Mouse (Mus musculus) frontal cortex, postnatal 25 days (tissue): ENCODE data around the gene Rpl5.
"Not testable (repeated sequence)": the region's sequence is repeated elsewhere in the genome, so short reads cannot be mapped to it uniquely, and the experiment has no call there.

Experiments
- DNase-seq, 2 experiments: peaks; one replicate each; pipeline ENCODE4 v3.0.0; 2022; ENCODE audit warnings: low spot score in 2 of 2

Gene Rpl5

GRCm38 (mm10) chr5:107900206-107901013 lies at the start of gene Rpl5:
Rpl5 (plus strand) TSS chr5:107900502.
- peak; percentile 97 for DNase-seq

DNA sequence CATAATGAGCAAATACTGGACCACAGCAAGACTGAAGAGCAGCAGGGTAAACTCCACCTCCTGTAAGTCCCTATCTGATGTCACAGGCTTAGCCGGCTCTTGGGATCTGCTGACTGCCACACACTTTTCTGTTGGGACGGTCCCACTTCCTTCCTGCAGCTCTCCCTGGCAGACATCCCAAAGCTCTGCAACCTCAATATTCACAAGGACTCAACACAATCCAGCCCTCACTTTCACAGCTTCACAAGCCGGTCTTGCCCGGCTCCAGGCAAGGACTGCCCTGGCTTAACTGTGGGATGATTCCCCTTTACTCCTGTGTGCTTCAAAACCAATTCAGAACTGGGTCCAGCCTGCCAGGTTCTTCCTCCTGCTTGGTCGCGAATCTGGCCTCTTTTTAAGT lies 46.5 kb upstream of the Rpl5 start:
- no peak for DNase-seq

DNA sequence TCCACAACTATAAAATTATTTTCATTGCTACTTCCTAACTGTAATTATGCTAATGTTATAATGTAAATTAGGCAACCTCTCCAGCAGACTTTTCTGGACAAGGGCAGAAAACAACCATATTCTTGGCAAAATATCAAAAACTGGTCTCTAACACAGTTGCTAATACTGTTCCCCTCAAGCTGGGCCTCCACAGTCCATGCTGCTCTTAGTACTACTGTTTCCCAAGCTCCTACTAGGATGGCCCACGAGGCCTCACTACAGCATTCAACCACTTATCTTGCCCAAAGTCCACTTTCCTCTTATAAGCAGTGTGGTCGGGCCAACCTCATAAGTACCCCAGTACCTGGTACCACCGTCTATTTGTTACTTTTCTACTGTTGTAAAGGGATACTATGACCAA lies 45.7 kb upstream of the Rpl5 start:
- DNase-seq, result no peak

DNA sequence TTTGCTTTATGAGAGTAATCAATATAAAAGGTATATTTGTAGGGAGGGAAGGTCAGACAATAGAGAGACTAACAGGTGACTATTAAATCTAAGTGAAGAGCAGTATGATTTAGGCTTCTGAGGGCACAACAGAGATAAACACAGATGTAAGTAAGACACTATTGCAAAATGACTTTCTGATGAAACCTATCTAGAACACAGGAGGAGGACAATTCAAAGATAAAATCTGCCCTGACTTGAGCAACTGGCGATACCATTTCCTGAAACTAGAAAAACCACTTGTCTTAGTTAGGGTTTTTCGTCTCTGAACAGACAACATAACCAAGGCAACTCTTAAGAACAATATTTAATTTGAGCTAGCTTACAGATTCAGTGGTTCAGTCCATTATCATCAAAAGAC lies 44.8 kb upstream of the Rpl5 start:
- no peak for DNase-seq

GRCm38 (mm10) chr5:107858963-107859362 lies 41.3 kb upstream of the Rpl5 start:
- DNase-seq, result no peak

- DNase-seq, result no peak
These were observed 36.3 kb upstream of the Rpl5 start for GRCm38 (mm10) chr5:107863971-107864370.

DNA sequence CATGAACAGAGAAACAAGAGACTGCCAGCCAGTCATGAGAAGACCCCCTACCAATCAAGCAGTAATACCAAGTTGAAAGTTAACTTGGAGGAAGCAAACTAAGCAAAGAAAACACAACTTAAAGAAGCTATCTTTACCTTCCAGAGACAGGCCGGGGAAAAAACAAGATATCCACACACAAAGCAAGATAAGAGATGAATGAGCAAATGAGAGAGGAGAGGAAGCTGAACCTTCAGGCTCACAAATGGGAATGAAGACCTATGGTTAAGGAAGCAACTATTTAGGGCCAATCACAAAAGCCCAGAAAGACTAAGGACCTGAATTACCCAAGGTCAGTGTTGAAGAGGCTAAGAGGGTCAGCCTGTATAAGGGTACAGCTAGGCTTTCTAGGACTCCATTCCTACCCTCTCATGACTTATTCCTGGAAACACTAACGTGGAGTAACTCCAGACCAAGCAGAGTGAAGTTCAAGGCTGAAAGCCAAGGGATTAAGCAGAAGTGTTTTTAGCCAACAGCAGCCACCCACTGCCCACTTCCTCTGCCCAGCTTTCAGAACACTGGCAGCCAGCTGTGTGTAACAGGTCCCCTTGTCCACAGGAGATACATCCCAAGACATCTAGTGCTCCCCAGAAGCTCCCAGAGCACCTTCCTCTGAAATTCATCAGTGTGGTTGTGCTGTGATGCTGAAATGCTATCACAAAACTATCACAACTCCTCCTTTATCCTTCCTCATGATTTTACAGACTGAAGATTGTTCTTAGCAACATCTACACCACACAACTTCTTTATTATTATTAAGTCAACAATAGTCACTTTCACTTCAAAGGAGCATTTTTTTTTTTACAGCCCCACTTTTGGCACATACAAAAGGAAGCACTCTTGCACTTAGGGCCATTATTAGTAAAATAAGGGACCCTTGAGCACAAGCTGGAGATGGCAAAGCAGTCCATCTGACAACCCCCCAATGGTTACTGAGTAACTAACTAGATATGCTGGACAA lies 33.9 kb upstream of the Rpl5 start:
- no peak for DNase-seq

DNA sequence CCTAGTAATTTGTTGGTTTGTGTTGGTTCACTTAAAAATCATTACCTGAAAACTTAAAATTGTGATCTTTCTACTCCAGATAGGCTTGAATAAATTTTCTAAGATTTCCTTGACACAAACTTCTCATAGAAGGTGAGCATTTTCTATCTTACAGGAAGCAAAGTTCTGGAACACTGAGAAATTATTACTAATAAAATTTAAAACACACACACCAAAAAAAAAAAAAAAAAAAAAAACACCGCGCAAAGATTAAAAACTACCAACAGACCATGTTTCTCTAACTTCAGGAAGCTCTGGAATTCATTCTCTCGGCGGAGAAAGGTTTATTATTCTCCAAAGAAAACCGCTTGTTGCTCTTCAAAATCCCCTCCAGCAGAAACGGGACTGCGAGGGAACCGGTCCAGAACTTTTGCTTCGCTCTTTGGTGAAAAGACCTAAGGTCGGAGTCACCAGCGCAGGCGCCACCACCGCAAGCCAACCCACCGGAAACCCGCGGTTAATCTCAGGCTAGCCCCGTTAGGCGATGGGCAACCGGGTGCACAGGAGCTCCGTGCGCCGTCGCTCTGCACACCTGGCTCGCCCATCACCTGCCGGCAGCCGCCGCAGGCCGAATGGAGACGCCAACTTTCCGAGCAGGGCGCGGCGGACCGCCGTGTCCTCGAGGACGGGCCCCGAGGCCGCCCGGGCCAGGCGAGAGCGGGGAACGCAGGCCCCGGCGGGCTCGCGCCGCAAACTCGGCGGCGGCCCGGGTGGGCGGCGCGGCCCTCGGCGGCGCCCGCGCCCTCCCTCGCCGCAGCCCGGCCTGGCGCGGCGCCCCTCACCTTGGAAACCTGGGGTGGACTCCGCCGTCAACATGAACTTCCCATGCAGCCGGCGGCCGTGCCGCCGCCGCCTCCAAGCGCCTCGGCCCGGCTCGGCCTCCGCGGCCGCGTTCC lies 32.1 kb upstream of the Rpl5 start:
- DNase-seq, result peak in 1 of 2 experiments; percentile 21

- peak; percentile 69 to 70 for DNase-seq
These were observed 31.3 kb upstream of the Rpl5 start for GRCm38 (mm10) chr5:107868905-107869424.

DNA sequence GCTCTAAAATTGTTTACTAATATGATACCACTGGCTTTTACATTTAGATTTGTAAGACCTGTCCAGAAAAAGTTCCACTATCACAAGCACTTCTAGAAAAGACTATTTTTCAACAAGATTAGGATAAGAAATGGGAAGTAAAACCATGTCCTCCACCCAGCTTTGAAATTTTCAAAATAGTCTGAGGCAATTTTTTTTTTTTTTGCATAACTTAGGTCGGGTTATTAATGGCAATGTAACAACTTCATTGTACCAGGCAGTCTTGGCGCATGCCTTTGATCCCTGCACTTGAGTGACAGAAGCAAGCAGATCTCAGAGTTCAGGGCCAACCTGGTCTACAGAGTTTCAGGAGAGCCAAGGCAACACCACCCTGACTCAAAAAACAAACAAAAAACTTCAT lies 30.6 kb upstream of the Rpl5 start:
- no peak for DNase-seq

GRCm38 (mm10) chr5:107873330-107873729 lies 27.0 kb upstream of the Rpl5 start:
- DNase-seq, result no peak

- DNase-seq, result peak in 1 of 2 experiments; percentile 17
These were observed 26.4 kb upstream of the Rpl5 start for GRCm38 (mm10) chr5:107873886-107874302.

GRCm38 (mm10) chr5:107874561-107875260 lies 25.6 kb upstream of the Rpl5 start, which contains the start of gene Evi5:
Evi5 (minus strand) TSS chr5:107875107.
- DNase-seq, result no peak

DNA sequence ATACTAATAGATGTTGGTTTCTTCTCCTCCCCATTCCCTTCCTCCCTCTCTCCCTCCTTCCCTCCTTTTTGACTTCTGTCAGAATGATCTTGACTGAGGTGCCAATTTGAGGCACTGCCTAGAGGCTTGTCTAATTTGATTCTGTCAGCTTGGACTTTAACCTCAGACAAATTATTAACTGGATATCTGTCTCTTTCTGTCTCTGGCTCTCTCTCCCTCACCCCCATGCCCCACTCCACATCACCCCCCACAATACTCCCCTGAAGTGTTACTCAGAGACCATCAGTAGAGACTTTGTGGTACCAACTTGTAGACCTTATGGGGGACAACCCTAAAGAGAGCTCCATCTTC lies 25.1 kb upstream of the Rpl5 start:
- no peak for DNase-seq

GRCm38 (mm10) chr5:107877053-107877452 lies 23.2 kb upstream of the Rpl5 start:
- no peak for DNase-seq

DNA sequence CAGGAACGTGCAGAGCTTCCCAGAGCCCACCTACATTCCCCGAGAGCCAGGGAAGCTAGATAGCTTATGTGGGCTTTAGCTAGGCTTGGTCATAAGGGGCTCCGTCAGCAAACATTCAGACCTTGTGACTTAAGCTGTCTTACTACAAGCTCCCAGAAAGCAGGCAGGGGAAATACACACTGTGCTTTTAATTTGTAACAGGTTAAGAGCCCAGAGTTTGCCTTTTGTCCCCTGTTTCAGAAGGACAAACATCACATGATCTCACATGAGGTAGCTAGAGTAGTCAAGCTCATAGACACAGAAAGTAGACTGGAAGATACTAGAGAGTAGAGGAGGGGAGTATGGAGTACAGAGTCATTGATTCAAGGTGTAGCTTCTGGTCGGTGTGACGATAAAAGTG lies 19.6 kb upstream of the Rpl5 start:
- no peak for DNase-seq

GRCm38 (mm10) chr5:107889994-107890888 lies 10.1 kb upstream of the Rpl5 start:
- DNase-seq, result no peak

- not testable (repeated sequence) for DNase-seq
These were observed 8.8 kb upstream of the Rpl5 start for GRCm38 (mm10) chr5:107891515-107891914.

DNA sequence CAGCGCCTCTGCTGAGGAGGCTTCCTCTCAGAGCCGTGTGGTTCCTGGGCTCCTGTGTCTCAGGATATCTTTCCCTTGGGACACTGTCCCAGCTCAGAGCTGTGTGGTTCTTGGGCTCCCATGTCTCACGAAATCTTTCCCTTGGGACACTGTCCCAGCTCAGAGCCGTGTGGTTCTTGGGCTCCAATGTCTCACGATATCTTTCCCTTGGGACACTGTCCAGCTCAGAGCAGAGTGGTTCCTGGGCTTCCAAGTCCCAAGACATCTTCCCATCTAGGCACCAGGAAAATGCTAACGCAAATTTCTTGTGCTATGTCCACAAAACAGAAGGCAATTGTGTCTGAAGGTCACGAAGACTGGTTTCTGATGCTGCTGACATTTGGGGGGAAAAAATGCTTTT lies 5.6 kb upstream of the Rpl5 start:
- DNase-seq, result no peak

- no peak for DNase-seq
These were observed 4.0 kb upstream of the Rpl5 start for GRCm38 (mm10) chr5:107896265-107896664.
